8 mouse cellular contexts compared by ENCODE assay signal in genomic region chr1:124845681-124846080, GRCm38 (mm10).
DNase-seq lines count a peak whose midpoint lies in the region; ATAC-seq and TF ChIP-seq lines count a peak whose summit lies in the region.
"Had no signal": no experiment of that assay in that cellular context is flagged by ENCODE, and none has a peak within 500 bp of the region (broad histone marks: within the 10 kb centered on the region; RNA-seq: fewer than 3 reads in every experiment).

No protein-coding gene starts in this region.

- no peak for TF ChIP-seq CTCF in liver, adult 2 months (IDR thresholded peaks at IDR 0.05; ENCODE audit: low read depth, low read length)
- no peak for TF ChIP-seq CTCF in stomach, postnatal 0 days (IDR thresholded peaks at IDR 0.05; ENCODE audit: low read depth)

- H3K36me3 ChIP-seq in liver, adult 2 months (ENCODE audit: control insufficient read depth, insufficient read depth, low read length) = no peaks in the 10 kb centered on the region
- no peaks in the 10 kb centered on the region for H3K36me3 ChIP-seq in liver, embryonic 11.5 days (ENCODE audit: control insufficient read depth, insufficient read depth, low read length)
- no peaks in the 10 kb centered on the region for H3K36me3 ChIP-seq in stomach, postnatal 0 days (ENCODE audit: control insufficient read depth, insufficient read depth, low read length)
- H3K36me3 ChIP-seq: embryonic facial prominence, embryonic 13.5 days had no signal

- no peak for TF ChIP-seq POLR2A in liver, adult 2 months (IDR thresholded peaks at IDR 0.05; ENCODE audit: extremely low read depth, insufficient read depth, low read length)

- H3K27me3 ChIP-seq in liver, adult 2 months (ENCODE audit: control insufficient read depth, insufficient read depth, low read length) = no peaks in the 10 kb centered on the region
- no peaks in the 10 kb centered on the region for H3K27me3 ChIP-seq in liver, embryonic 11.5 days (replicated peaks; ENCODE audit: control insufficient read depth, insufficient read depth, low read length)
- H3K27me3 ChIP-seq in stomach, postnatal 0 days (ENCODE audit: control insufficient read depth, insufficient read depth, low read length) = no peaks in the 10 kb centered on the region
- H3K27me3 ChIP-seq: embryonic facial prominence, embryonic 13.5 days had no signal

- H3K4me3 ChIP-seq in liver, adult 2 months (ENCODE audit: insufficient read depth, low read depth, low read length) = no peak overlapping the region
- no peak overlapping the region for H3K4me3 ChIP-seq in liver, embryonic 11.5 days (ENCODE audit: low read depth, low read length)
- H3K4me3 ChIP-seq in stomach, postnatal 0 days (ENCODE audit: low read depth, low read length) = no peak overlapping the region
- H3K4me3 ChIP-seq: embryonic facial prominence, embryonic 13.5 days had no signal

- TF ChIP-seq EP300 in stomach, postnatal 0 days (optimal IDR thresholded peaks at IDR 0.05) = no peak

- H3K4me2 ChIP-seq in liver, embryonic 11.5 days = no peak overlapping the region
- H3K4me2 ChIP-seq in stomach, postnatal 0 days (replicated peaks; ENCODE audit: low read depth) = no peak overlapping the region
- H3K4me2 ChIP-seq: embryonic facial prominence, embryonic 13.5 days had no signal

- H3K79me2 ChIP-seq in liver, adult 2 months (ENCODE audit: control insufficient read depth, insufficient read depth, low read length) = no peaks in the 10 kb centered on the region

- DNase-seq in liver, adult 2 months (ENCODE audit: extremely low read depth, low read depth, low spot score) = peak; percentile 1
- no peak for DNase-seq in liver, embryonic 11.5 days (ENCODE audit: low spot score)
- peak; percentile 70 for DNase-seq in ZHBTc4 (ENCODE audit: low read depth, low spot score)
- DNase-seq in c-Kit-positive CD71-positive TER-119-negative erythroid progenitor cells, embryonic 14.5 days (ENCODE audit: low read depth) = peak; percentile 1
- peak; percentile 17 to 24 for DNase-seq in left cerebral cortex, postnatal 10 days (ENCODE audit: extremely low spot score in 1 of 2, low spot score in 2 of 2)
- peak; percentile 31 for DNase-seq in stomach, postnatal 0 days (ENCODE audit: low spot score)
- DNase-seq in layer of hippocampus, adult 18-20 months (ENCODE audit: low spot score in 2 of 2) = no peak

- no peaks in the 10 kb centered on the region for H3K9me3 ChIP-seq in liver, embryonic 11.5 days (ENCODE audit: control insufficient read depth, low read length)
- H3K9me3 ChIP-seq in stomach, postnatal 0 days (ENCODE audit: control insufficient read depth, low read length) = no peaks in the 10 kb centered on the region
- H3K9me3 ChIP-seq: embryonic facial prominence, embryonic 13.5 days had no signal

- ATAC-seq in liver, embryonic 11.5 days (replicated peaks; ENCODE audit: low FRiP score) = no peak
- ATAC-seq in stomach, postnatal 0 days (ENCODE audit: low FRiP score, low TSS enrichment) = no peak

- WGBS in liver, adult 2 months = 50% methylated on average over 6 of the region's 6 CpGs
- WGBS in liver, embryonic 11.5 days = 63% methylated on average over 6 of the region's 6 CpGs
- 45% methylated on average over 6 of the region's 6 CpGs for WGBS in stomach, postnatal 0 days

- intact Hi-C loops in left cerebral cortex, postnatal 10 days (cut with DNase I) = loop anchor here (10.0 kb wide), 1 partner anchor 131 kb away; no protein-coding TSS in a partner anchor

- no peak overlapping the region for H3K9ac ChIP-seq in liver, adult 2 months (ENCODE audit: low read depth, low read length)
- H3K9ac ChIP-seq in liver, embryonic 11.5 days (ENCODE audit: low read depth, low read length) = no peak overlapping the region
- no peak overlapping the region for H3K9ac ChIP-seq in stomach, postnatal 0 days (ENCODE audit: low read length)
- H3K9ac ChIP-seq: embryonic facial prominence, embryonic 13.5 days had no signal

- H3K27ac ChIP-seq in liver, adult 2 months (replicated peaks; ENCODE audit: insufficient read depth, low read depth, low read length) = no peak overlapping the region
- no peak overlapping the region for H3K27ac ChIP-seq in liver, embryonic 11.5 days (ENCODE audit: low read depth, low read length)
- no peak overlapping the region for H3K27ac ChIP-seq in stomach, postnatal 0 days (replicated peaks)
- H3K27ac ChIP-seq: embryonic facial prominence, embryonic 13.5 days had no signal

- H3K4me1 ChIP-seq in liver, adult 2 months (ENCODE audit: control insufficient read depth, insufficient read depth, low read length) = no peaks in the 10 kb centered on the region
- H3K4me1 ChIP-seq in liver, embryonic 11.5 days (replicated peaks; ENCODE audit: control insufficient read depth, insufficient read depth, low read length) = no peaks in the 10 kb centered on the region
- H3K4me1 ChIP-seq in stomach, postnatal 0 days (replicated peaks; ENCODE audit: control insufficient read depth, insufficient read depth) = no peaks in the 10 kb centered on the region
- H3K4me1 ChIP-seq: embryonic facial prominence, embryonic 13.5 days had no signal

Comparison
In these comparisons a context has a peak if more than half of its experiments do, and no peak if none do; other contexts are left out.
1. DNase-seq: peak in liver, adult 2 months (single experiment), ZHBTc4 (single experiment), c-Kit-positive CD71-positive TER-119-negative erythroid progenitor cells, embryonic 14.5 days (single experiment), left cerebral cortex, postnatal 10 days (2 of 2) and stomach, postnatal 0 days (single experiment); none in liver, embryonic 11.5 days (single experiment) and layer of hippocampus, adult 18-20 months (0 of 2).